Mouse (Mus musculus) spleen, postnatal 10 days (tissue): ENCODE data around the gene Izumo2.
"Not testable (repeated sequence)": the region's sequence is repeated elsewhere in the genome, so short reads cannot be mapped to it uniquely, and the experiment has no call there.

Experiments
- DNase-seq, 2 experiments: peaks; one replicate each; pipeline ENCODE4 v3.0.0; 2021 to 2022; ENCODE audit warnings: low spot score in 2 of 2

The Izumo2 gene

GRCm38 (mm10) chr7:44697980-44698379, 10.6 kb upstream of the Izumo2 start:
- DNase-seq = no peak

DNA sequence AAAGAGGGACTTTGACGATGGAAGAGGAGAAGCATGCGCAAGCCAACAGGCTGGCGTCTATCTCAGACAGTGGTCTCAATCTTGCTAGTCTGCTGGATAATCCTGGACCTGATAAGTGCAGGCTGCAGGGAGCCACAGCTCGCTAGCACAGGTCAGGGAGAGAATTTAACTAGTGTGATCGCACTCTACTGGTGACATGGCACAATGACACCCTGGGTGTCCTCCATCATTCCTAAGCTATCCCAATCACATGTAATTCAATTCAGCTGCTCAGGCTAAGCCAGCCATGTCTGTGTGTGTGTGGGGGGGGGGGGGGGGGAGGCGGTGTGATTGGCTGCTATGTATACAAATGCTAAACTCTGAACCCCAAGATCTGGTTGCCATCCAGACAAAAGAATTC, 6.6 kb upstream of the Izumo2 start:
- DNase-seq = no peak

GRCm38 (mm10) chr7:44702985-44703384, 5.6 kb upstream of the Izumo2 start:
- DNase-seq = no peak

GRCm38 (mm10) chr7:44704363-44704762, 4.2 kb upstream of the Izumo2 start:
- DNase-seq = peak; percentile 20 to 54

GRCm38 (mm10) chr7:44705086-44705485, 3.5 kb upstream of the Izumo2 start:
- DNase-seq = no peak

GRCm38 (mm10) chr7:44706322-44706721, 2.2 kb upstream of the Izumo2 start:
- no peak for DNase-seq

GRCm38 (mm10) chr7:44707169-44707675, 1.3 kb upstream of the Izumo2 start:
- no peak for DNase-seq

DNA sequence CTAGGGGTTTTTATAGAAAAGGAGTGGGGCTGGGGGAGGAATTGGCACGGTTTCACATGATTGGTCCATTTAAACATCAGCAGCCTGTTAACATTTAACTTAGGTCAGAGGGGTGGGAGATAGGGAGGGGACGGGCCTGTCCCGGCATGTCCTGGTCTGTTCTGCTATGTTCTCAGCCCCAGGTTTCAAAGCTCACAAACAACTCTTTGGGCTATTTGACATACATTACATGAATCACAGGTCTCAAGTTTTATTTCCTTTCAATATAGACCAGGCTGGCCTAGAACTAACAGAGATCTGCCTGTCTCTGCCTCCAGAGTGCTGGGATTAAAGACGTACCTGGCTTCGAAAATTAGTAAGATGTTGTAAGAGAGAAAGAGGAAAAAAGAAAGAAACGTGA, 449 bp upstream of the Izumo2 start:
- DNase-seq = not testable (repeated sequence)

DNA sequence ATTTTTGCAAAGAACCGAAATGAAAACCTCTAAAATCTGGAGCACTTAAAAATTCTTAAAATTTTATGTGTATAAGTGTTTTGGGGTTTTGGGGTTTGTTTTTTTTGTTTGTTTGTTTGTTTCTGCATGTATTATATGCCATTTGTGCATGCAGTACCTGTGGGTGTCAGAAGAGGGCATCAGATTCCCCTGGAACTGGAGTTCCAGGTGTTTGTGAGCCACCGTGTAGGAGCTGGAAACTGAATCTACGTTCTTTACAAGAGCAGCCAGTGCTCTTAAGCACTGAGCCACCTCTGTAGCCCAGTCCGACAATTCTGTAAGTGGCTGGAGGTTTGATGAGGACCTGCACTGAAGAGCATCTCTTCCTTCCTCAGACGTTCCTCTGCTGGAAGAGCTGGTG, 1.3 kb downstream of the Izumo2 start:
- no peak for DNase-seq

DNA sequence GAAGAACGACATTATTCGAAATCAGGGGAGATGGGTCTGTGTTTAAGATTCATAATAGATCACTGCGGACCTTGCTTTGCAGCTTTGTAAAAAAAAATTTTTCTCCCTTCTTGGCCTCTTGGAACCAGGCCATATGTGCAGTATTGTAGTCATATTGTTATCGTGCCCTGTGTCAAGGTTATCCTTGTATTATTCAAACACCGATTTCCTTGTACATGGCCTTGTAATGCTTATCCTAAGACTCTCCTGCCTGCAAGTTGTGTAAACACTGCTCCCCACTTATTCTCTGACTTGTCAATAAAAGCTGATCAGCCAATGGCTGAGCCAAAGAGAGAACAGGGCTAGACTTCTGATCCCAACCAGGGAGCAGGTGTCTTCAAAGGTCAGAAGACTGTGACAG, 13.5 kb downstream of the Izumo2 start:
- DNase-seq = no peak

- DNase-seq = peak in 1 of 2 experiments; percentile 23
Observed at GRCm38 (mm10) chr7:44724316-44724715, 15.8 kb downstream of the Izumo2 start.

DNA sequence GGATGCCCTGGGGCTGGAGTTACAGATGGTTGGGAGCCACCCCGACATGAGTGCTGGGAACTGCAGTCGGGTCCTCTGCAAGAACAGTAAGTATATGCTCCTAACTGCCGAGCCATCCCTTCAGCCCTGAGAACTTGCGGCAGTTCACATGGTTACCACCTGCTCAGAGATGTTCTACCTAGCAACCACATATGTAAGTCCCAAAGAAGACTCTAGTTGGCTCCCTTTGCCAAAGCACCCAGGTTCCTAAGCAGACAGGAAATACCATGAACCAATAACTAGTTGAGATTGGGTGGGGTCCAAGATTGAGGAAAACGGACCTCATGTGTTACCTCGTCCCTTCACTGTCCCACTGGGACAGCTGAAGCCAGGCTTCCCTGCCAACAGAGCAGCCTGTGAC, 17.8 kb downstream of the Izumo2 start:
- no peak for DNase-seq

GRCm38 (mm10) chr7:44727151-44727550, 18.6 kb downstream of the Izumo2 start:
- no peak for DNase-seq

GRCm38 (mm10) chr7:44728082-44728975, 19.8 kb downstream of the Izumo2 start:
- no peak for DNase-seq

DNA sequence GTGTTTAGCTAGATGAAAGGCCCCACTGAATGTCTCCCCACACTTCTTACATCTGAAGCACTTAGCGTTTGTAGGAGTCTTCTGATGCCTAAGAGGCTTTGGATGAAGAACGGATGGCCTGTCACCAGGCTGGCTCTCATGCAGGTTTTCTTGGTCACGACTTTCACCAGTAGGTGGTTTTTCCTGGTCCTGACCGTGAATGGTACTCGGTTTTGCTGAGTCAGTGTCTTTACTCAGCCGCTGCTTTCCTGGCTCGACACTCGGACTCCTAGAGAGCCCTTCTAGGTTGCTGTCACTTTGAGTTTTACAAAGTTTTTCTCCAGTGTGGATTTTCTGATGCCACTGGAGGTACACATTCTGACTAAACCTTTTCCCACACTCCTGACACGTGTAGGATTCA, 25.2 kb downstream of the Izumo2 start:
- no peak for DNase-seq

- DNase-seq = no peak
Observed at GRCm38 (mm10) chr7:44741361-44741760, 32.8 kb downstream of the Izumo2 start.

DNA sequence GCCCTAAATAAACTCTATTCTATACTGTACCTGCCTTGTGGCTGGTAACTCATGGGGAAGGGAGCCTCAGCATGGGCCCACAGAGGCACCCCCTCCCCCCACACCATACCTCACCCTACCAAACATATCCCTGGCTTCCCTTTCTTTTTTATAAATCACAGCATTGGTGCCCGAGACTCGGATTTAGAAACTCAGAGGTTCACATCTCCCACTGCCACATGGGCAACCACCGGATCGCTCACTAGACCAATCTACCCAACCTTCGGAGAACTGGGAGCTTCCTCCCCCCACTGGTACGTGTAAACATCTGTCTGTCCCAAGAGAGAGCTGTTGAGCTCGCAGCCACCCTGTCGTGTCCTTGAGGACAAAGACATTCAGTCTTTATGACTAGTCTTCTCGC, 35.7 kb downstream of the Izumo2 start:
- no peak for DNase-seq

GRCm38 (mm10) chr7:44745076-44745475, 36.5 kb downstream of the Izumo2 start:
- DNase-seq = peak; percentile 43 to 86

DNA sequence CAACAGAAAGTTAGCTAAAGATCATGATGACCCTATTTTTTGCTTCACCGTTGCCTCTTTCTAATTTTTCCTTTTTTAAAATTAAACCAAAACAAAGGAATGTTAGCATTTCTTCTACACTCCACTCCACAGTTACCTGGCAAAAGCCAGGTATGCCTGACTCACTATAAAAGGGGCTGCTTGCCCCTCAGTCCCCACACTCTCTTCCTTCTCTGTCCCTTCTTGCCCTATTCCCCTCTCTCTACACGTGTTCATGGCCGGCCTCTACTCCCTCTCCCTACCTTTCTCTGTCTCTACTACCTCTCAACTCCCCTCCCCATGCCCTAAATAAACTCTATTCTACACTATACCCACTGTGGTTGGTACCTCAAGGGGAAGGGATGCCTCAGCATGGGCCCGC, 38.6 kb downstream of the Izumo2 start:
- DNase-seq = no peak

GRCm38 (mm10) chr7:44748101-44749044, 39.8 kb downstream of the Izumo2 start, which contains the start of gene Vrk3:
TSS of gene Vrk3 (plus strand) at chr7:44748413.
- DNase-seq = peak; percentile 94 to 97

GRCm38 (mm10) chr7:44750950-44751349, 42.4 kb downstream of the Izumo2 start, which contains the start of gene Zfp473:
TSS of gene Zfp473 (minus strand) at chr7:44751050.
- not testable (repeated sequence) for DNase-seq

GRCm38 (mm10) chr7:44757164-44757563, 48.6 kb downstream of the Izumo2 start:
- DNase-seq = no peak
